Mouse (Mus musculus) MEL (cell line): Measurements from ENCODE around the gene Pomgnt1.

Experiments used
- CHD1 ChIP-seq: IDR thresholded peaks from 2 replicates; pipeline ENCODE4 v1.6.1; 2012; ENCODE audit warnings: low read depth, mild to moderate bottlenecking, inconsistent platforms, low read length, improper control_type of control experiment
- CHD2 ChIP-seq: IDR thresholded peaks from 2 replicates; pipeline ENCODE4 v1.6.1; 2011; ENCODE audit warnings: low read length, improper control_type of control experiment
- CTCF ChIP-seq, 3 experiments: IDR thresholded peaks in 2 of 3; conservative IDR thresholded peaks in 1 of 3; 2 replicates each; pipeline ENCODE4 v1.5.1; 2011 to 2012; ENCODE audit warnings: low read length in 3 of 3, low read depth in 2 of 3, mild to moderate bottlenecking in 2 of 3, improper control_type of control experiment in 1 of 3, inconsistent platforms in 1 of 3, mixed read lengths in 1 of 3, moderate library complexity in 1 of 3; ENCODE audit not compliant: control insufficient read depth in 1 of 3, insufficient read depth in 1 of 3, poor library complexity in 1 of 3, severe bottlenecking in 1 of 3
- ELF1 ChIP-seq: IDR thresholded peaks from 2 replicates; pipeline ENCODE4 v1.6.1; 2014; ENCODE audit warnings: low read depth, mild to moderate bottlenecking, inconsistent platforms, low read length, improper control_type of control experiment, moderate library complexity
- GATA1 ChIP-seq: IDR thresholded peaks from 2 replicates; pipeline ENCODE4 v1.6.1; 2011; ENCODE audit warnings: low read depth, low read length, improper control_type of control experiment
- MAZ ChIP-seq: IDR thresholded peaks from 2 replicates; pipeline ENCODE4 v1.6.1; 2012; ENCODE audit warnings: low read depth, mild to moderate bottlenecking, inconsistent platforms, low read length, improper control_type of control experiment
- POLR2A ChIP-seq, 2 experiments: IDR thresholded peaks; 2 replicates each; pipeline ENCODE4 v1.6.1; 2011 to 2012; ENCODE audit warnings: low read length in 2 of 2, mild to moderate bottlenecking in 2 of 2, control low read depth in 1 of 2, improper control_type of control experiment in 1 of 2, low read depth in 1 of 2, moderate library complexity in 1 of 2; ENCODE audit not compliant: control insufficient read depth in 1 of 2, insufficient read depth in 1 of 2, poor library complexity in 1 of 2
- USF1 ChIP-seq: IDR thresholded peaks from 2 replicates; pipeline ENCODE4 v1.6.1; 2014; ENCODE audit warnings: low read depth, mild to moderate bottlenecking, inconsistent platforms, low read length, improper control_type of control experiment, moderate library complexity

DNA sequence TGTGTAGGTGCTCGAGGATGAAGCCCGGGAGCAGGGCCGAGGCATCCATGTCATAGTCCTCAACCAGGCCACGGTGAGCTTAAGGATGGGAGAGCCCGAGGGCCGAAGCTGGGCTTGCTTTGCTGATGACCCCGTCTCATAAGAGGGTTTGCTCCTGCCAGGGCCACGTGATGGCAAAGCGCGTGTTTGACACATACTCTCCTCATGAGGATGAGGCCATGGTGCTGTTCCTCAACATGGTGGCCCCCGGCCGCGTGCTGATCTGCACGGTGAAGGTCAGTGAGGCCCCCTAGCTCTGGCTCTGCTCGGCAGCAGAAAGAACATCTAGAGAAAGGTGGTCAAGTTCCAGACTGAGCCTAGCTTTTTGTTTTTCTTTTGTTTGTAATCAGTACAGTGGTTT is 29.1 kb downstream of the Pomgnt1 start:
- TF ChIP-seq CTCF (IDR thresholded peaks at IDR 0.05 in 2 of 3, conservative IDR thresholded peaks at IDR 0.05 in 1 of 3; ENCODE audit: control insufficient read depth in 1 of 3, insufficient read depth in 1 of 3, low read depth in 2 of 3, low read length in 3 of 3, poor library complexity in 1 of 3, severe bottlenecking in 1 of 3) (no peak), CHD2 (no peak), MAZ (no peak), ELF1 (no peak), CHD1 (no peak), GATA1 (no peak), POLR2A (IDR thresholded peaks at IDR 0.05; ENCODE audit: control insufficient read depth in 1 of 2, insufficient read depth in 1 of 2, low read depth in 1 of 2, low read length in 2 of 2, poor library complexity in 1 of 2) (no peak), USF1 (no peak)
